Mouse (Mus musculus) erythroblast, adult 5-6 weeks (primary cell): ENCODE results near the gene Cfap58. TPM values are rescaled to one million over a fixed set of nuclear protein-coding genes. Genes with fewer than 3 reads are reported as not detected.

Source experiments
- ATAC-seq: replicated peaks from 2 replicates; pipeline ENCODE4 v1.8.0; 2016; ENCODE audit warnings: moderate number of reproducible peaks, mild to moderate bottlenecking, moderate TSS enrichment, inconsistent platforms; ENCODE audit not compliant: poor library complexity, low FRiP score, severe bottlenecking
- total RNA-seq, 2 experiments: library from RNA; stranded (forward) in 1 of 2; stranded (reverse) in 1 of 2; fragments of 150-400 nt in 1 of 2; fragments of 200-764, 138-1000 nt in 1 of 2; gene quantifications; 2 replicates each; pipeline versions ENCODE4 v1.2.3 to v1.2.4; 2015 to 2017; ENCODE audit warnings: low replicate concordance in 2 of 2

The Cfap58 gene
- total RNA-seq, 2 experiments from 2014 or later, result not detected

DNA sequence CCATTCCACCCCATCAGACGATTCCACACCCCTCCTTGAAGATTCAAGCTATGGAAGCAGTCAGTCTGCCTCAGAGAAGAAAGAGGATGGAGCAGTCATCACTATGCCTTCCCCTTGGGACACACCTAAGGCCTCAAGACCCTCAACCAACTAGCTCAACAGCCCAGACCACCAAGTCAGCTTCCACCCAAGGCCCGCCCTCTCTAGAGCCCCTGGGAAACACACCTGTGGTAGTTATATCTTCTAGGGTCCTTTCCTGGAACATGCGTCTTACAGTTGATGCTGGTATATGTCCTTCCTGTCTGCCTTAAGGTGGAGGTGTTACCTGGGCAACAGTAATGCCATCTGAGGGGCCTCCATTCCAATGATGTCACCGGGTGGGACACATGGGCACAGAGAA lies 23.3 kb upstream of the Cfap58 start:
- ATAC-seq, result no peak

DNA sequence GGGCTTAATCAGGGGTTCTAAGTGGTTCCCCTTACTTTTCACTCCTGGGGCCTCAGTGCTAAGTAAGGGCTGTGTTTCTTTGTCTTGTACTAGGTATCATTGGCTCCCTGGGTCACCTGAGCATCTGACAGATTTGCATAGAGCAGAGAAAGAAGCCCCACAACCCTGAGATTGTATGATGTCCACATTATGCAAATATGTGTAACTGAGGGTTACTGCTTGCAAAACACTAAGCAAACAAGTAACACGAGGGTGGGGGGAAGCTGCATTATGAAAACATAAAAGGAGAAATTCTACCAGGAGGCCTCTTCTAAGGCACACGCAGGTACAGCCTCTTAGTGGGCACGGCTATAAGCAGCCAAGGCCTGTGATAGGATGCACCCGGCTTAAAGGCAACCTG lies 22.2 kb upstream of the Cfap58 start:
- no peak for ATAC-seq

DNA sequence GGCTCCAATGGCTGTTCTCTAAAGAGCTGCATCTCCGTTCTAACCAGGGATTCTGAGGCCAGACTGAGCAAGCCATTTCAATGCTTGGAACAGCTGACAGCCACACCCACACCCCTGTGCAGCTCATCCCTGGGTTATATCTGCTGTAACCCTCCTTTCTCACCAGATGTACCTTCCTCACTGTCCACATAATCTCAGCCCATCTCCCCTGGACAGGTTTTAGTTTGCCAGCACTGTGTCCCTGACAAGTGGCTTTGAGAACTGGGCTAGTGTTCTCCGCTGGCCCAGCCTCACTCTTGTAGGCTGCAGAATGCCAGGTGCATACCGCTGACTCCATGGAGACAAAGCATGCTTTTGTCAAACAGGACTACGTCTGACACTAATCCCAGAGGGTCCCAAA lies 20.1 kb upstream of the Cfap58 start:
- no peak for ATAC-seq

DNA sequence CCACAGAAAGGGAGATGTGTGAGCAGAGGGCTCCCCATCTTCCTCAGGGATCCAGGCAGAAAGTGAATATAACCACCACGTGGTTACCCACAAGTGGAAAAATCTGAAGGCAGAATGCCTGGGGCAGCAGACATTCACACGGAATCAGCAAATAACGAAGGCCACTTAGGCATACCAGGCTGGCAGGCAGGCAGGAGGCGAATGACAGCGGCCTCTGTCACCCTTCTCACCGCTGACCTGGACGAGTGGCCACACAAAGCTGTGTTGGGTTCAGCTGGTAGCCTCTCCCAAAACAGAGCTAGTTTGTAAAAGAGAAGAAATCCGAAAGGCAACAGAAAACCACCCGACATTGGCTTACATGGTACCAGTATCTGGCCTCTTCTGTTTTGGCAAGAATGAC lies 19.5 kb upstream of the Cfap58 start:
- ATAC-seq, result no peak

DNA sequence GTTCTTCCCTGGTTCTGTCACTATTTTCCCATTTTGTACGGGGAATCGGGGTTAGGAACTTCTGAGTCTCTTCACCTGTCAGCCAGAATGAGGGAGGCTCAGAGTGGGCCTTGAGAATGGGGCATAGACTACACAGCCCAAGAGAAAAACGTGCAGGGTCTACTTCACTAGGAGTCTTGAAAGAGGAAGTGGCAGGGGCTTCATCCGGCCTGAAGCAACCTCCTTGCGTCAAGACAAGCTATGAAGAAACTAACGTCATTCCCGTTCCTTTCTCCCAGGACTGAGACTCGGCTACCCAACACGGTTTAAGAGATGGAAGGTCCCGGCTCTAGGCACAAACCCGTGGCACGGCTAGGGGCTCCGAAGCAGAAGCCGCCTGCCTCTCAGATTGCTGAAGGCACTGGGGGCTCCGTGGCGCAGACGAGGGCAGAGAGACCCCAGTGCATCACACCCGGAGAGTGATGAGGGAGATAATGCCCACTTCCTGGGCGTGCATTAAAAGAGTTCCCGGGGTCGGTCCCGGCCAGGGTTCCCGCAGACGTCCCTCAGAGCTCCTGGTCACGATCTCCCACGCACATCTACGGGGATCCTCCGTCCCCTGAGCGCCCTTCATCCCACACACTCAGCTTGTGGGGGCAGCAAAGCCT lies 18.9 kb upstream of the Cfap58 start:
- ATAC-seq, result peak; percentile 47

DNA sequence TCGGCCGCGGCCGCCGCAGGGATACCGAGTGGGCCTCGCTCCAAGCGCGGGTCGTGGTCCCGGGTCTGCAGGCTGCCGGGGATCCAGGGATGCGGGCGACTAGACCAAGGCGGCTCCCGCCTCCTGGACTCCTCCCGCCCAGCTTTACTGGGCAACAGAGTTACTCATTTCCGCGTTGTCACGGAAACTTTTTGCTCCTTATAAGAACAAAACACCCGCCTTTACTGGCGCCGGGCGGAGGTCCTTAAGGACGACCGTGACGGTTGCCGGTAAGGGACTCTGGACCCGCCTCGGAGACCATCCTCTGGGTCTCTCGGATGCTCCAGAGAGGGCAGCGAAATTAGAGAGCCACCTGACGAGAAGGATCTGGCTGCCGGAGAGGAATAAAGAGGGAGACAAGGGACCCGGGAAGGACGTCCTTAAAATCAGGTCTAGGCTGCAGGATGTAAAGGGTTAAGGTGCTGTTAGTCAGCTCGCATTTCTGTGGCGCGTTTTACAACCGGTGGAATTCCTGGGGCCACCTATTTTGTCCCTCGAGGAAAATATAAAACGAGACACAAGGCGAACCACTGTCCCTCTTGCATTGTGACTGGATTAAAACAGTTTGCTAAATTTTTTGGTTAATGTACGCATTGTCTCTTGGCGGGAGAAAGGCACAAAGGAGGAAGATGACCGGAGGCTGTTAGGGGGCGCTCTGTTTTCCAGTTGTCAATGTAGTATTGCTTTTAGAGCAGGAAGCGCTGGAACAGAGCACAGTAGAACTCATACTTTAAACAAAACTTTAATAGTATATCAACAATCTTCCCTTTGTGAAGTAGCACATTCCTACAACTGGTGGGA lies 18.1 kb upstream of the Cfap58 start, which contains the start of the genes Cfap43 and Itprip:
Cfap43 (minus strand) TSS at position 162 of the 840 bp plus-strand sequence.
Itprip (minus strand) TSS at position 174 of the 840 bp plus-strand sequence.
- peak; percentile 74 for ATAC-seq

DNA sequence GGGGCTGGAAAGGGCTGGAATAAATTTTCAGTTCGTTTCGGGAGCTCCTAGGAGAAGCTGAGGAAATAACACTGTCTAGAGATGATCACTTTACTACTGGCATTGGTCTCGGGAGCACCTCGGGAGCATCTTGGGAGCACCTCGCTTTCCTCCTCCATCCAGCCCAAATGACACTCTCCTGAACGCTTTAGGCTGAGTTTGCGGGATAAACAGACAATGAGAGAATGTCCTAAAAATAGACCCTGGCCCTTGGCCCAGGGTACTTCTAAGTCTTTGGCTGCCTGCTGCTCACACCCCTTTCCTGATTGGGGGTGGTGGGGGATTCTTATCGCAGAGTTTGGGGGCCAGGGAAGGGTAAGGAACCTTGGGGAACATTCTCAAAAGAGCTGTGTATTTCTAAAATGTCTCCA lies 17.5 kb upstream of the Cfap58 start:
- no peak for ATAC-seq

DNA sequence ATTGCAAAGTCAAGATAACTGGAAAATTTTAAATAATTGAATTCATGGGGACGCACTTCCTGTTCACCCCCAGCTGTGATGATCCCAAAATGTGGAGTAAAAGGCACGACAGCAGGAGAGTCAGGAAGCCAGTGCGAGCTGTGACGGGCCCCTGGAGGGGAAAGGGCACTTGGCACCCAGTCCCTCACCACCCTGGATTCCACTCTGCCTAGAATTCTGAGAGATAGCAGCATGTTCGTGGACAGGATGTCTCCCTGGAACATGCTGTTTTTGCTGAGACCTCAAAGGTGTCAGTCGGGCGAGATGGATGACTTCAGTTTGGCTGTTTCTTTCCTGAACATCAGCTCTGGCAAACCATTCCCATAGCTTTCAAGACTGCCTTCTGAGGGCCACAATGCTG lies 11.7 kb upstream of the Cfap58 start:
- ATAC-seq, result no peak

DNA sequence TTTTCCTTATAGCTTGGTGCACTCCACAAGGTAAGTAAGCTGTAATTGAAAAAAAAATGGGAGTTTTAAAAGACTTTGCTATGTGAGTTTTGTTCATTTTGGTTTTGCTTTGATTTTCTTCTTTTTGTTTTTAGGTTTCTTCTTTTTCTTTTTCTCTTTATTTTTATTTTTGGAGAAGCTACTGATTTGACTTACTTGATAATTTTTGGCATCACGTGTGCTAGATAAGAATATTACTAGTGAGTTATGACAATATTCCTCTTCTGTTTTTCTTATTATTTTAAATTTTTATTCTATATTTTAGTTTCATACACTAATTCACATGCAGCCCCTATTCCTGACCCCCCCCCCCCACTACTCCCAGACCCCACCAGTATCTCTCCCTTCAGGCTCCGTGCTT lies 10.4 kb upstream of the Cfap58 start:
- ATAC-seq, result no peak

DNA sequence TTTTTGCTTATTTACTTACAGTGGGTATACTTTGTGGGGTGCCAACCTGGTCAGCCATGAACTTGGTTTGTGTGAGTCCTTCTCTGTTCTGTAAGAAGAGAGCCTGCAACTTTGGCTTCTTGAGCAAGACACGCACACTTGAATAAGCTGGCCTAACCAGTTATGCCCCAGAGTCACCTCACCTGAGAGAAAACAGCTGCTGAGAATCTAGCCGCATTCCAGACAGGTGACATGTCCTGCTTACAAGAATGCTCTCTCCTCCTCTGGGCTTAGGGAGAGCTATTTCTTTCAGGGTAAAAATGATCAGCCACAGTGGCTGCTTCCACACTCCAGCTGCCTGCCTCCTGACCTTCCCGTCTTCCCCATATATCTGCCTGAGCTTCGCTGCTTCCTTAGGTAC lies 8.4 kb upstream of the Cfap58 start:
- no peak for ATAC-seq

DNA sequence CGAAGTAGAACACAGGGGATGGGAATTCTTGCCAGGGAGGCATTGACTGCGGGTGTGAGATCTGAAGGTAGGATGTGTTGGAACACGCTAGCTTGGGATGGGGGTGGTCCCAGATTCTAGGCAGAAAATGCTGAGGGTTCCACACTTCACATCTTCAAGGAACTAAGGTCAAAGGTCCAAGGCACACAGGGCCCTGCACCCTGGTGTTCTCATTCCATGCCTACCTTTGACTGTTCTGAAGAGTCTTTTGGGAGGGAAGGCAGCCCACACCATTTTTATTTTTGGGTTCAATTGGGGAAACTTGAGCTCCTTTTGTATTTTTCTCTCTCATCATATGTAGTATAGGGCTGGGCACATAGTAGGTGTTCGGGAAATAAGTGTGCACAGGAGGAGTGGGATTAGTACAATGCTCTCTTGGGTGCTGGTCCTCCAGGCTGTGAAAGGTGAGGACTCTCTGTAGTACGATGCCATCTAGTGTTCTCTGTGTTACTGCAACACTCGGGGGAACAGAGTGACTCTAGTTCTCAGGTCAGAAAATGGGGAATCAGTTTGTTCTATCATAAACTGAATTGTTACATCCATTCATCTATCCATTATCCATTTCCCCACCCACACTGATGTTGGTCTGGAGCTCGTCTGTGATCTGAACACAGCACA lies 5.4 kb upstream of the Cfap58 start:
- ATAC-seq, result no peak

DNA sequence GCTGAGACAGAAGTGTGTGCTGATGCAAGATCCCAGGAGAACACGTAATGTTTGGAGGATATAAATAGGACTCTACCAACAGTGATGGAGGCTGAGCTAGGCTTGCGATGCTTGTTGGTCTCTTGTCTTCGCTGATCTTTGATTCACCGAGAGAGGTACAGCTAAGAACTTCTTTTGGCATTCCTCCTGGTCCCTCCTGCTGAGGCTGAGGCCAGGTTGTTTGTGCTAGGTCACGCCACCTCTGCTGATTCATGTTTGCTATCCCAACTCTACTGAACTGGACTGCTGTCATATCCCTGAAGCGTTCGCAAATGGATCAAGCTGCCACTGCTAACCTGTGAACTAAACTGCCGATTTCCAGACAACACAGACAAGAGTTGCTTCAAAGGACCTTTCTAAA lies 3.3 kb upstream of the Cfap58 start:
- no peak for ATAC-seq

DNA sequence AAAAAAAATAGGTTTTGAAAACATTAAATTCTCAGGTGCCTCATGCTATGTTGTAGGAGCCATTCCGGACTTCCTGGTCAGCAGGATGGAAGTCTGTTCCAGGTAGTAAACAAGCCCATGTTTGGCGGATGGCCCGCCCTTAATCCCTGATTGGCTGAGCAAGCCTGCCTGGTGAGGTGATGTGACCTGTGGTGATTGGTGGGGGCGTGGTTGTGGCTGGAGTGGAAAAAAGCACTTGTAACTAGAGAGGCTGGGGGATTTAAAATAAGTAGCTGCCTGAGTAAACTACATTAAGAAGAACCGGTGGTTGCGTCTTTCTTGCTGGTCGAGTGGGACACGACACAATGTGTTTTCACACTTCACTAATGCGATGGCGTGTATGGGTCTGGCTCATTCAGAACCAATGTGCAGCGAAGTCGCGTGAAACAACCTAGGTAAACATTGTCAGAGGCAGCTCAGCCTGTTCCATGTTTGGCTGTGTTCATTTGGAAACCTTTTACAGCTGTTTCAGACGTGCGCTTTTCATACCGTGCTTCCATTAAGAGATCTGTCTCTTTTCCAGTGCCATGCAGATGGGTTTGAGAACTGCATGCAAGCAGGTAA lies 2.7 kb upstream of the Cfap58 start:
- ATAC-seq, result no peak

DNA sequence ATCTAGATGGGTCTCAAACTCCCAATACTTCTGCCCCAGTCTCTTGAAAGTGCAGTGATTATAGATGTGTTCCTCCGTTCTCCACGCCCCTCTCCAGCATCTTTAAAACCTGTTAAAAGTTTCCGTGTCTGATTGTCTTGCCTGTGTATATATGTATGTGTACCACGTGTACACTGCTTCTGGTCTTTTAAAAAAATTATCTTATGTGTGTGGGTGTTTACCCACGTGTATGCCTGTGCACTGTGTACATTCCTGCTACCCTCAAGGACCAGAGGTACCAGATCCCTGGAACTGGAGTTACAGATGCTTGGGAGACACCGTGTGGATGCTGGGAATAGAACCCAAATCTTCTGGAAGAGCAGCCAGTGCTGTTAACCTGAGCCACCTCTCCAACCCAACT lies 1.9 kb upstream of the Cfap58 start:
- no peak for ATAC-seq

DNA sequence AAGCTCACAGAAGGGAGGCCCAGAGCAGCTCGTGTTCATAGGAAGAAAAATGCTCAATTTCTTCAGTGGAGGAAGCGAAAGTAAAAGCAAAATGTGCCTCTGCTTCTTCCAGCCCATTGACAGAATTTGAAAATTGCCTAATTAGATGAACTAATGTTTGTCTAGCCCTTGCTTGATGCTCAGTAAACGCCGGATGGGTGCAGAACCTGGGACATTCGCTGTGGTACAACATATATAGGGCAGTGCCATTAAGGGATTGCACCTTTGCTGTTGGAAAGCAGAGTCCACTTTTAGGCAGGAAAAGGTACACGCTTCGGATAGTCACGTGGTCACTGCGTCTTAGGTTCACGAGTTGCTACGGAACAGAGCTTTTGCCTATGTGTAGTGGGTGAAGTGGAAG lies 985 bp upstream of the Cfap58 start:
- ATAC-seq, result no peak

DNA sequence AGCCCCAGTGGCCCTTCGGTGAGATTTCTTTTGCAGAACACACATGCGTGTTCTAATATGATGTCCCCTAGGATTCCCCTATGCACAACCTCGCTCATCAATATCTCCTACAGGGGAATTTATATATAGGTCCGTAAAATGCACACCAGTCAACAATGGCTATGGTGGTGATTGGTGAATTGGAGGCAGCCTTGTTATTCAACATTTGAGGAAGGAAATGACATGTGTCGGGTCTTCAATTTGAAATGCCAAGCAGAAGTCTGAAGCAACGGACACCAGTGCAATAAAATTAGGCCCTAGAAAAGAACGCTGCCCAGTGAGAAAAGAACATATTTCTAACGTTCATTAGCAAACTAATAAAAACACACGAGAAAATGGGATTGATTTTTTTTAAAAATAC lies 537 bp upstream of the Cfap58 start:
- ATAC-seq, result no peak

DNA sequence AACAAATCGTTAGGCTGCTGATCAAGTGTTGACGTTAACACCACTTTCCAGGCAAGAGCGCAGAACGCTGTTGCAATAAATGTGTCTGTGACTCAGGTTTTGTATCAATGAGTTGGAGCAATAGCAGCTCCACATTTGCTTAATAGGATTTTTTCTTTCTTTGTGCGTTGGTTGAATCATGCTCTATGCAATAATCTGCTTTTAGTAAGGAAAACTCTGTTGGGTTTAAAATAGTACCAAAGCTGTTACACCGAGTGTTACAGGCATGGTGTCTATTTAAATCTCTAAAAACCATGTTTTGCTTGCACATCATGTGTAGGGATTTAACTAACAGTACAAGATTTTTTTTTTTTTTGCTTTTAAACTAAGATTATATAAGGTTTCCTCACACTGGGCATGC lies 1.9 kb downstream of the Cfap58 start:
- ATAC-seq, result no peak

DNA sequence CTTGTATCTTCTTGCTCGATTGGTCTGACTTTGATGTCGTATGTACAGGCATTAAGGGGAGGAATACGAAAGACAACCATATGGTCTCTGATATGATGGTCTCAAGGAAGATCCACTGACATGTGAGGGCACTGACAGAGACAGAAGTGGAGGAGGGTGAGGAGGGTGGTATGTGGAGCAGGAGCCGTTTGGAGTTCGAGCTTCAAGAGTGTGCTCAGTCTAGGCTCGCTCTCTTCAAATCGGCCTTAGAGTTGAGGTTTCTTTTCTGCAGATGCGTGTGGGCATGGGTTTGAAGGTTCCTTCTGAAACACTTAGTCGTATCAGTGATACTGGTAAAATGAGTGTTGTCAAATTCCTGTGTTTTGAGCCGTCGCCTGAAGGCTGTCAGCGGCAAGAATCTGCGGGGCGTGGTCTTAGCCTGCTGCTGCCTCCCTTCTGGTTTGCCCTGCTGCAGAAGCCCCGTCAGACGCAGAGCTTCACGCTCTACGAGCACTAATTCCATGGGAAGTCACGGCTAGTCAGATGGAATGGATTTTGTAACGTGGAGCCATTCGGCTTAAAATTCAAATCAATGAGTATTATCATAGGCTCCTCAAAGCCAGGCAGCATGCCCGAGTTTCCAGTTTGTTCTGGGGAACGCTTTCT lies 9.5 kb downstream of the Cfap58 start:
- no peak for ATAC-seq

DNA sequence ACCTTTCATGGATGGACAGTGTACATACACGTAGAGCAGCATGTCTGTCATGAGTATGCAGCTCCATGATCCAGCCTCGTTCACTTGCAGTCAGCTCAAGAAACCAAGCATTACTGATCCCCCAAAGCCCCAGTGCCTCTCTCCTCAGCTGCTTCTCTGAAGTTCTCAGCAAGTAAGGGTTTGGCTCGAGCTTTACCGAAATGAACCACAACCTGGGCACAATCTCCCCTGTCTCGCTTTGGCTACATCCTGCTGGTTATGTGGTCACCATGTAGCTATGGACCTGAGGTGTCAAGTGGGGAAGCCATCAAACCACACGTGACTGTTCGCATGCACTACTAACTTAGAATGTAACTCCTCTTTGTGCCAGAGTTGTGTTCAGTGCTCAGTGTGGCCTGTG lies 13.5 kb downstream of the Cfap58 start:
- no peak for ATAC-seq

DNA sequence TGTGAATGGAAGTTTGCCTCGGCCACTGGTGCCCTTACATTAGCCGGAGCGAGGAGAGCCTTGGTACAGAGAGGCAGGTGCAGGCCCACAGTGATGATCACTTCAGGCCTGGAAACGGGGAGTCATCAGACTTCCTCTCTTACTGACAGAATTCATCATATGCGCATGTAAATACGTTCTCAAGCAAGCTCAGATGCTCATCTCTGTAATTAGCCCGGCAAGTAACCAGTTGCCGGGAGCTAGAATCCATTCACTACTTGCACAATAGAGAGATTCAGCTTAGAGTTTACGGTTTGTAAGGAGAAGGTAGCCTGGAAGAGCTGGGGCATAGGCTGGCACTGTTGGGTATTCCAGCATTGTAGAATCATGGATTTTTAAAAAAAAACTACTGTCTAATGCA lies 15.7 kb downstream of the Cfap58 start:
- no peak for ATAC-seq
